Mouse (Mus musculus) B cell, adult 2 months (primary cell): ENCODE data around the gene B4galt3.
"Not testable (repeated sequence)": the region's sequence is repeated elsewhere in the genome, so short reads cannot be mapped to it uniquely, and the experiment has no call there.

Source experiments
- DNase-seq, 2 experiments: peaks; one replicate each; pipeline ENCODE4 v3.0.0; 2022

B4galt3 gene

GRCm38 (mm10) chr1:171241952-171242351 lies 28.2 kb upstream of the B4galt3 start:
- DNase-seq, result not testable (repeated sequence)

DNA sequence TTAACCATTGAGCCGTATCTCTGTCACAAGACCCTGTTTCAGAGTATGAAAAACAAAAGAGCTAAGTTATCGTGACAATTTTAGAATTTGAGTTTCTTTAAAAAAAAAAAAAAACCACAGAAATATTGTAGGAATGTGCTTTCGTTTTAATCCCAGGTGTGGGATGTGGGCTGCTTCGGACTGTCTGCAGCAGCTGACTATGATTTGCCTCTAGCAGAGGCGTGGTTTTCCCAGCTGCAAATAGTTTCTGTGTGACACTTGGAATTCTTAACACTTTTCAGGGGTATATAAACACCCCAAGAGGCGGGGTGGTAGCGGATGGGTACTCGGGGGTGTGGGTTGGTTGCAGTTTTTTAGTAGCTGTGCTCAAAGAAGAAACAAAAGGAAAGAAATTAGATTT lies 24.8 kb upstream of the B4galt3 start:
- no peak for DNase-seq

- DNase-seq, result peak; percentile 99
Observed at GRCm38 (mm10) chr1:171246709-171247452, 23.2 kb upstream of the B4galt3 start.

DNA sequence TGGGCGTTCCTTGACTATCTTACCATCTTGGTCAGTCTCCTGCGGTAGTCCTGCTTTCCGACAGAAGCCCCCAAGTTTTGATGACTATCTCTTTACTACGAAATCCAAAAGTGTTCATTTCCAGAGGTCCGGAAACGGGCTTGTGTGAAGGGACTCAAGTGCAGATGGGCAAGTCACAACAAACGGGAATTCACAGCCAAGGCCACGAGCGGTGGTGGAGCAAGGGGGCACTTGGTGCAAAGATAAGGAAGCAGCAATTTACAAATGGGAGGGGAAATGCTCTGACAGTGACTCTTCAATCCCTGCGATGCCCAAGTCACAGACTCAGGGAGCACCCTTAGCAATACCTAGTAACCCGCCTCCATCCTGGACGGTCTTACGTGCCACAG lies 22.7 kb upstream of the B4galt3 start:
- no peak for DNase-seq

- DNase-seq, result no peak
Observed at GRCm38 (mm10) chr1:171247916-171248315, 22.2 kb upstream of the B4galt3 start.

GRCm38 (mm10) chr1:171248386-171249226 lies 21.5 kb upstream of the B4galt3 start:
- DNase-seq, result no peak

- no peak for DNase-seq
Observed at GRCm38 (mm10) chr1:171249913-171250600, 20.1 kb upstream of the B4galt3 start, which contains the start of gene Adamts4. Adamts4 (plus strand) TSS chr1:171250421.

- no peak for DNase-seq
Observed at GRCm38 (mm10) chr1:171250680-171251593, 19.2 kb upstream of the B4galt3 start, which contains the start of gene Ndufs2. Ndufs2 (minus strand) TSS chr1:171251388.

DNA sequence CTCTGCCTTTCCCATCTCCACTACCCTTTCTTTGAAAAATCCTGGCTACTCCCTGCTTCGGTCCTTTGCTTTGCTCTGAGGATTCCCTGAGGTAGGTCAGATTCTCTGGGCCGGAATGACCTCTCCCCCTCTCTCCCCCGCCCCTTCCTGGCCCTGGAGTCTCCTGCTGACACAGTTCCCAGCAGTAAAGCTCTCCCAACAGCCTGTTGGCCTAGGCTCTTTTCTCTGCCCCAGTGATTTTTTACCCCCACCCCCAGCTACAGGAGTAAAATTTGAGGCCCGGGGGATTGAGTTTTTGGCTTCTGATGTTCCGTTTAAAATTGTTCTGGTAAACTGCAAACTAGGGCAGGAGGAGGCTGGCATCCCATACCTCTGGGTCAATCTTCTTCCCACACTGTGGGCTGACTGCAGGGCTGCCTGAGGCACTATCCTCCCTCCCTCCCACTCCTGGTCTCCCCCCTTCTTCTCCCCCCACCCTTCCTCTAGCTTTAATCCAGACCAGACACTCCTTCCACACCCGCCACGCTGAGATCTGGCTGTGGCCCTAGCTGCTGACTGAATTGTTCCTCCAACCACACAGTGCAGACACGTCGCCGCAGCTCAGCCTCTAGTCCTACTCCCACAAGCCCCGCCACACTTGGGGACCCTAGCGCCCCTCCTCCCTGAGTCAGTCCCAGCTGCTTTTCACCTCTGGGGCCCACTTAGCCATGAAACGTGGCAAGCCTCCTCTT lies 18.4 kb upstream of the B4galt3 start:
- no peak for DNase-seq

GRCm38 (mm10) chr1:171252415-171252814 lies 17.7 kb upstream of the B4galt3 start:
- no peak for DNase-seq

DNA sequence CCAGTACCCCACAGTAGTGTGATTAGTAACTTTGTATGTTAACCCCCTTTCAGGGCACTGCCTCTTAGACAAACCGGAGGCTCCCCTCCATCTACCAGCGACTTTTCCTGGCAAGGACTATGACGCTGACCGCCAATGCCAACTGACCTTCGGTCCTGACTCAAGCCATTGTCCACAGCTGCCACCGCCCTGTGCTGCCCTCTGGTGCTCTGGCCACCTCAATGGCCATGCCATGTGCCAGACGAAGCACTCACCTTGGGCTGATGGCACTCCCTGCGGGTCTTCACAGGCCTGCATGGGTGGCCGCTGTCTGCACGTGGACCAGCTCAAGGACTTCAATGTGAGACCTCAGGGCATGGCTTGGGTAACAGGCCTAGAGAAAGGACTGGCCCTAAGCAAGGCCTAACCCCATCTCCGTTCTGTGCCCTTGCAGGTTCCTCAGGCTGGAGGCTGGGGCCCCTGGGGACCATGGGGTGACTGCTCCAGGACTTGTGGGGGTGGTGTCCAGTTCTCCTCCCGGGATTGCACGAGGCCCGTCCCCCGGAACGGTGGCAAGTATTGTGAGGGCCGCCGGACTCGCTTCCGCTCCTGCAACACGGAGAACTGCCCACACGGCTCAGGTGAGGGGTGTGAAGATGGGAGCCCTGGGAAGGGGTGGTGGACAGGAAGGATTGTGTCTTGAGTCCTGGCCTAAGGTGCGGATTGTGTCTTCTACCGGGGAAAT lies 13.9 kb upstream of the B4galt3 start:
- DNase-seq, result no peak

GRCm38 (mm10) chr1:171256937-171257548 lies 13.1 kb upstream of the B4galt3 start:
- DNase-seq, result peak; percentile 75 to 77

DNA sequence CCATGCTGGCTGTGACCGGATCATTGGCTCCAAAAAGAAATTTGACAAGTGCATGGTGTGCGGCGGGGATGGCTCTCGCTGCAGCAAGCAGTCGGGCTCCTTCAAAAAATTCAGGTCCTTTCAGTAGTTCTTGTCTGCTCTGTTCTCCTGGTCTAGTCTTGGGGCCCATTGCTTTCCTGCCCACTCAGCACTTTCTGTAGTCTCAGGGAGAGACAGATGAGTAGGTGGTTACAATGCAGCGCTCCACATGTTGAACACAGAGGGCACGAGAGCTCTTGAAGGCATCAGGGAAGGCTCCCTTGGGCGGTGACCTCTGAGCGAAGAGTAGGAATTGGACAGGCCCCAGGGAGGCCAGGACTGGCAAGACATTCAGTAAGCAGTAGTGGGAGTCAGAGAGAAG lies 12.3 kb upstream of the B4galt3 start:
- DNase-seq, result no peak

- no peak for DNase-seq
Observed at GRCm38 (mm10) chr1:171258921-171259320, 11.2 kb upstream of the B4galt3 start.

- no peak for DNase-seq
Observed at GRCm38 (mm10) chr1:171260316-171260715, 9.8 kb upstream of the B4galt3 start.

DNA sequence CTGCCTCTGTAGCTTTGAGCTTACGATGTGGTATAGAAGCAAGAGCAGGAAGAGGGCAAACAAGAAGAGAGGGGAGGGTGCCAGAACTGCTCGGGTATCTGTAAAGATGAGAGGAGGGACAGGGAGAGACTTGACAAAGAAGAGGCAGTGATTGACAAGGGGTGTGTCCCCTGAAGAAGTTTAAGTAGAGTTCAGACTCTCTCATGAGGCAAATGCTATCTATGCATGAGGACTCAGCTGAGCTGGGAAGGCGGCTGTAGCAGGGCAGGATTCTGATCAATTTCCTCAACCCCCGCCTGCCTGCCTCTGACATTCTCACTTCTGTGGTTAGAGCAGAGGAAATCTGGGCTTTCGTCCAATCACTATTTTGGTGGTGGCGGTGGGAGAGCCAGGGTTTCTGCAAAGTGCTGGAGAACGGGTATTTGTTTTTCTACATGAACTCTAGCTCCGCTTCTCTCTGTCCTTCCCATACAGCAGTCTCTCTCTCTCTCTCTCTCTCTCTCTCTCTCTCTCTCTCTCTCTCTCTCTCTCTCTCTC lies 7.5 kb upstream of the B4galt3 start:
- no peak for DNase-seq

DNA sequence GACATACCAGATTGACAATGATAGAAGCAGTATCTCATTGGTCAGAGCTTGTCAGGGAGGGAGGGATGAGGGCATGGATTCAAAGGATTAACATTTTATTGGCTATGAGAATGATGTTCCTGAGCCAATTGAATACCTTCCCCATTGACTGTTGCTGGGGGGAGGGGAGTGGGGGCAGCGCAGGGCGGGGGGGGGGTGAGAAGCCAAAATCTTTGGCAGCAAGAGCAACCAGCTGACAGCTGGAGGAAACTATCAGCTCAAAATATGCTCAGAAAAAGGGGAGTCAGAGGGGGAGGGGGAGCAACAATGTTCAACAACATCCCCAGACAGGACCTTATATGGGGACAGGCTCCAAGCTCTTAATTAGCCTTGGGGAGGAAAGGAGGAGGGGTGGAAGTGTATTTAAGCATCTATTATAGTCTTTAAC lies 6.9 kb upstream of the B4galt3 start:
- DNase-seq, result no peak

GRCm38 (mm10) chr1:171263666-171264461 lies 6.3 kb upstream of the B4galt3 start:
- DNase-seq, result no peak
